Mouse (Mus musculus): ENCODE measurements around the gene Otof. TPM values are rescaled to one million over a fixed set of nuclear protein-coding genes. Genes with fewer than 3 reads are reported as not detected.

Gene Otof
- polyA plus RNA-seq (2017; shearing (Covaris generic)) = not detected

- no peak for ATAC-seq
Observed at GRCm38 (mm10) chr5:30461821-30462220, at the start of gene Otof. Gene Otof (minus strand): TSS chr5:30461932.

- no peak for ATAC-seq
Observed at GRCm38 (mm10) chr5:30497299-30497698, 35.6 kb upstream of the Otof start.

GRCm38 (mm10) chr5:30496821-30497220 is 35.1 kb upstream of the Otof start:
- ATAC-seq = no peak

GRCm38 (mm10) chr5:30495288-30495687 is 33.6 kb upstream of the Otof start:
- no peak for ATAC-seq

- ATAC-seq = no peak
Observed at GRCm38 (mm10) chr5:30494606-30495005, 32.9 kb upstream of the Otof start.

- ATAC-seq = no peak
Observed at GRCm38 (mm10) chr5:30493723-30494122, 32.0 kb upstream of the Otof start.

- no peak for ATAC-seq
Observed at GRCm38 (mm10) chr5:30490845-30491244, 29.1 kb upstream of the Otof start.

GRCm38 (mm10) chr5:30490215-30490614 is 28.5 kb upstream of the Otof start:
- ATAC-seq = no peak

GRCm38 (mm10) chr5:30485136-30485535 is 23.4 kb upstream of the Otof start:
- ATAC-seq = no peak

GRCm38 (mm10) chr5:30484591-30484990 is 22.9 kb upstream of the Otof start:
- no peak for ATAC-seq

GRCm38 (mm10) chr5:30483533-30483932 is 21.8 kb upstream of the Otof start:
- ATAC-seq = no peak

- no peak for ATAC-seq
Observed at GRCm38 (mm10) chr5:30482319-30482718, 20.6 kb upstream of the Otof start.

GRCm38 (mm10) chr5:30476534-30476933 is 14.8 kb upstream of the Otof start:
- no peak for ATAC-seq

- ATAC-seq = no peak
Observed at GRCm38 (mm10) chr5:30472148-30472547, 10.4 kb upstream of the Otof start.

GRCm38 (mm10) chr5:30470454-30470853 is 8.7 kb upstream of the Otof start:
- ATAC-seq = no peak

GRCm38 (mm10) chr5:30466315-30466714 is 4.6 kb upstream of the Otof start:
- no peak for ATAC-seq

GRCm38 (mm10) chr5:30465861-30466260 is 4.1 kb upstream of the Otof start, which contains the start of gene 1700001C02Rik:
Gene 1700001C02Rik (plus strand): TSS chr5:30466047.
- ATAC-seq = no peak

GRCm38 (mm10) chr5:30460155-30460554 is 1.6 kb downstream of the Otof start:
- ATAC-seq = no peak

GRCm38 (mm10) chr5:30456056-30456455 is 5.7 kb downstream of the Otof start:
- no peak for ATAC-seq

- ATAC-seq = no peak
Observed at GRCm38 (mm10) chr5:30444327-30444895, 17.3 kb downstream of the Otof start.

- ATAC-seq = no peak
Observed at GRCm38 (mm10) chr5:30442196-30442595, 19.5 kb downstream of the Otof start.

- ATAC-seq = no peak
Observed at GRCm38 (mm10) chr5:30440308-30440906, 21.3 kb downstream of the Otof start.

- no peak for ATAC-seq
Observed at GRCm38 (mm10) chr5:30438931-30439330, 22.8 kb downstream of the Otof start.

- no peak for ATAC-seq
Observed at GRCm38 (mm10) chr5:30427406-30427805, 34.3 kb downstream of the Otof start.
